Mouse (Mus musculus) limb, embryonic 14.5 days (tissue): ENCODE measurements around the gene Fen1. TPM values are rescaled to one million over a fixed set of nuclear protein-coding genes. Genes with fewer than 3 reads are reported as not detected.

Source experiments
- ATAC-seq: fragments of 200-750 bp; cut with Nextera tagmentation; 2 replicates; pipeline ENCODE4 v1.8.0; 2017; ENCODE audit warnings: low read depth, moderate number of reproducible peaks, moderate TSS enrichment; ENCODE audit not compliant: low FRiP score
- DNase-seq: peaks from one replicate; pipeline ENCODE4 v3.0.0-alpha.2; 2015; ENCODE audit warnings: low spot score
- H3K27ac ChIP-seq: fragments of 300-500 bp; sonication (generic); replicated peaks from 2 replicates; pipeline ENCODE4 v1.5.1; 2014; ENCODE audit warnings: low read depth, mild to moderate bottlenecking, low read length, moderate library complexity, mixed read lengths
- H3K27me3 ChIP-seq: fragments of 300-500 bp; sonication (generic); 2 replicates; pipeline ENCODE4 v1.6.1; 2014; ENCODE audit warnings: low read length, mixed read lengths; ENCODE audit not compliant: control insufficient read depth, insufficient read depth
- H3K36me3 ChIP-seq: fragments of 300-500 bp; sonication (generic); 2 replicates; pipeline ENCODE4 v1.6.1; 2014; ENCODE audit warnings: mild to moderate bottlenecking, low read length, moderate library complexity, mixed read lengths; ENCODE audit not compliant: control insufficient read depth, insufficient read depth
- H3K4me1 ChIP-seq: fragments of 300-500 bp; sonication (generic); 2 replicates; pipeline ENCODE4 v1.6.1; 2014; ENCODE audit warnings: antibody characterized with exemption, low read length, mixed read lengths; ENCODE audit not compliant: control insufficient read depth, insufficient read depth
- H3K4me2 ChIP-seq: fragments of 300-500 bp; sonication (generic); replicated peaks from 2 replicates; pipeline ENCODE4 v1.6.1; 2014; ENCODE audit warnings: low read depth, mild to moderate bottlenecking, low read length, moderate library complexity; ENCODE audit not compliant: severe bottlenecking
- H3K4me3 ChIP-seq: fragments of 300-500 bp; sonication (generic); replicated peaks from 2 replicates; pipeline ENCODE4 v1.5.1; 2014; ENCODE audit warnings: low read length
- H3K9ac ChIP-seq: fragments of 300-500 bp; sonication (generic); 2 replicates; pipeline ENCODE4 v1.6.1; 2014; ENCODE audit warnings: mild to moderate bottlenecking, low read depth, low read length, moderate library complexity; ENCODE audit not compliant: severe bottlenecking
- H3K9me3 ChIP-seq: fragments of 300-500 bp; sonication (generic); 2 replicates; pipeline ENCODE4 v1.6.1; 2016; ENCODE audit warnings: low read length; ENCODE audit not compliant: control insufficient read depth
- POLR2A ChIP-seq: fragments of 200-500 bp; IDR thresholded peaks from 2 replicates; pipeline ENCODE4 v1.8.0; 2012; ENCODE audit warnings: inconsistent platforms, mild to moderate bottlenecking, moderate library complexity, borderline replicate concordance; ENCODE audit not compliant: insufficient read depth, insufficient read length; ENCODE audit errors: extremely low read depth
- WGBS: fragments of 180-500 bp; shearing (Covaris S2); extraction: QIAGEN DNeasy Blood & Tissue Kit; methylation state at CpG from one replicate; pipeline ENCODE4 v1.1.7; 2014; 5-methylcytosine and 5-hydroxymethylcytosine counted together
- polyA plus RNA-seq, 2 experiments: library from polyadenylated mRNA; depleted of rRNA in 1 of 2; stranded (reverse) in 1 of 2; unstranded in 1 of 2; fragments of >200 nt; fragmentation: Nextera tagmentation in 1 of 2; extraction: Ambion mirVana in 1 of 2; gene quantifications; 2 replicates each; pipeline versions ENCODE4 v1.2.1 to v1.2.3; 2012 to 2014

The Fen1 gene
- polyA plus RNA-seq, 2 experiments, result 40.8 to 58.2 TPM

DNA sequence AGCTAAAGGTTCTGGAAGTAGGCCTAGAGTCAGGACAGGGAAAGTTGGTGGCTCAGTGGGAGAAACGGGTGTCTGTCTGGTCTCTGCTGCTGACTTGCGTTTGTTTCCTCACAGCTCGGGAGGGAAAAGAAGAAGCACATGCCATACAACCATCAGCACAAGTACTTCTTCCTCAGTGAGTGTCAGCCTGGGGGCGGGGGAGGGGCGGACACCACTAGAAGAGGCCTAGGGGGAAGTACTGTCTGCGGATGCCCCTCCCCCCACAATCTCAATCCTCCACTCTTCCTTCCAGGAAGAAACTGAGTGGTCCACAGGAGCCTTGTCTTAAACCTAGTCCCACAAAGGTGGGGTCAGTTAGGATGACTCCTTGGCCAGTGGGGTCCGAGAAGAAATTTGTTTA lies 12.6 kb downstream of the Fen1 start:
- Histone ChIP-seq H3K27me3 (no peaks in the 10 kb centered on the region), H3K27ac (no peak overlapping the region), H3K36me3 (peaks cover 96% of the 10 kb centered on the region), H3K4me3 (no peak overlapping the region), H3K9me3 (no peaks in the 10 kb centered on the region), H3K4me1 (no peaks in the 10 kb centered on the region), H3K4me2 (no peak overlapping the region), H3K9ac (no peak overlapping the region)
- TF ChIP-seq POLR2A, result no peak
- 80% methylated on average over 7 of the region's 7 CpGs for WGBS
- ATAC-seq (no peak), DNase-seq (no peak)

DNA sequence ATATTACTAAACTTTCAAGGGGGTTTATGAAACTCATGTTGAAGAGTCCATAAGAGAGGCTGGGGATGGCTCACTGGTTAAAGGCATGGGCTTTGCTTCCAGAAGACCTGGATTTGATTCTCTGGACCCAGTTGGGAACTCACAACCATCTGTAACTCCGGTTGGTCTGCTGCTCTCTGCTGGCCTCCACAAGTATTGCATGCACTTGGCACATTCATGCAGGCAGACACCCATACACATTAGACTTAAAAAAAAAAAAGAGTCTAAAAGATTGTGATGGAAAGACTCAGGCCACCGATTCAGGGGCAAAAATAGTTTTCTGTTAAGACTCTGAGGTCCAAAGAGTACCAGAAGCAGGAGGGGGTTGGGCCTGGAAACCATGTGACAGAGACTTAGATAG lies 13.2 kb downstream of the Fen1 start:
- peak; percentile 55 for DNase-seq
- no peak for ATAC-seq
- no peak overlapping the region for H3K9ac ChIP-seq
- WGBS, result 44% methylated on average over 2 of the region's 2 CpGs
- no peak for TF ChIP-seq POLR2A
- no peaks in the 10 kb centered on the region for H3K9me3 ChIP-seq
- H3K36me3 ChIP-seq, result peaks cover 95% of the 10 kb centered on the region
- H3K27ac ChIP-seq, result no peak overlapping the region
- H3K4me2 ChIP-seq, result no peak overlapping the region
- H3K27me3 ChIP-seq, result no peaks in the 10 kb centered on the region
- H3K4me1 ChIP-seq, result no peaks in the 10 kb centered on the region
- no peak overlapping the region for H3K4me3 ChIP-seq

DNA sequence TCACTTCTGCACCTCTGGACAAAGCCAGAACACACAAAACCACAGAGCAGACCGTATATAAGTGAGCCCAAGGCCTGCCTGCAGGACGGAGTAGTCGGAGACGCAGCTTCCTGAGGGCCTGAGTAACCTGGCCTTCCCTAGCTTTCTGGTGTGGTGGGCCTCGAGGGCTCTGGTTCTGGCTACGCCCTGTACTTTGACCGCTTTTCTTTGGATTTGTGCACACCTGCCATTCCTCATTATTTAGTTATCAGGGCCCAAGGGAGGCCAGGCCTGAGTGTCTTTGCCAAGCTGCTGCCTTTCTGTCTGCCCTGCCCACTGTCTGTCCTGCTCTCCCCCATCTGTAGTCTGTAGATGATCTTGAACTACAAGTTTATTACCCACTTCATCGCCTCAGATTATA lies 14.0 kb downstream of the Fen1 start:
- Histone ChIP-seq H3K27me3 (no peaks in the 10 kb centered on the region), H3K27ac (no peak overlapping the region), H3K4me2 (no peak overlapping the region), H3K9me3 (no peaks in the 10 kb centered on the region), H3K36me3 (peaks cover 89% of the 10 kb centered on the region), H3K4me3 (no peak overlapping the region), H3K9ac (no peak overlapping the region), H3K4me1 (no peaks in the 10 kb centered on the region)
- DNase-seq, result no peak
- no peak for ATAC-seq
- no peak for TF ChIP-seq POLR2A
- 91% methylated on average over 8 of the region's 8 CpGs for WGBS

DNA sequence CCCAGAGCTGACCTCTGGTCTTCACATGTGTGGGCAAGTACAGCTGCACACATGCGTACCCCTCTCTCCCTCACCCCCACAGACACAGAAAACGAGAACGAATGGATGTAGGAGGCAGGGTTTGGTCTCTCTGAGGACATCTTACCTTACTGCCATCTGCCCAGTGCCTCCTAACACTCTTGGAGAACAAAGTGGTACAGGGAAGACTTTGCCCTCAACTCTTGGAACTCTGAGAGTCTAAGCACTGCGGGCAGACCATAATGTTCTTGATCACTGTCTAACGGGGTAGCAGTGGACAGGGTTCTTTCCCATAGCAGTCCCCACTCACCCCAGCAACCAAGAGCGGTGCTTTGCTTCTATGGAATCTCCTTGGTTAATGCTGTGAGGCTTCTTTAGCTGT lies 14.9 kb downstream of the Fen1 start:
- H3K36me3 ChIP-seq, result peaks cover 80% of the 10 kb centered on the region
- ATAC-seq (no peak), DNase-seq (no peak)
- peaks cover 8% of the 10 kb centered on the region for H3K4me1 ChIP-seq
- H3K9me3 ChIP-seq, result no peaks in the 10 kb centered on the region
- no peak overlapping the region for H3K4me3 ChIP-seq
- no peak for TF ChIP-seq POLR2A
- 93% methylated on average over 6 of the region's 6 CpGs for WGBS
- H3K27ac ChIP-seq, result no peak overlapping the region
- no peaks in the 10 kb centered on the region for H3K27me3 ChIP-seq
- H3K4me2 ChIP-seq, result no peak overlapping the region
- H3K9ac ChIP-seq, result no peak overlapping the region

DNA sequence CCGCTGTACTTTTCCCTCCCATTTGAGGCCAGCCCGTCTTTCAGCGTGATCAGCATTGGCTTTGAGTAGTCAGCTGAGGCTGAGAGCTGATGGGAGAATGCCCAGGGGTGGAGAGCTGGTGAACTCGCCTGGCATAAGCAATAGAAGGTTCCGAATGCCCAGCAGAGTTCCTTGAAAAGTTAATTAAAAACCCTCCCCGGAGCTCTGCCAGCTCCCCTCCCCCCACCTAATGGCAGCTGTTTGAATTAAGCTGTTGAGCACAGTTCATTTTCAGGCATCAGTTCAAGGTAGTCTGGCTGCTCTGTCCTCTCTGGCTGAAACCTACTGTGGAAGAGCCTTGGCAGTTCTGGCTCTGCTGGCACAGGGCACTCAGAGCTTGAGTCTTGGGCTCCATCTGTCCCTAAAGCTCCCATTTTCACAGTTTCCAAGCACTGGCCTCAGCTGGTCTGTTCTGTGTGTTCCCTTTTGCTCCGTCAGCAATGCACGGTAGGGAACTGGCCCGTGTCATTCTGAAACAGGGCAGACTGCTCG lies 15.6 kb downstream of the Fen1 start:
- H3K36me3 ChIP-seq, result peaks cover 73% of the 10 kb centered on the region
- no peak overlapping the region for H3K27ac ChIP-seq
- peaks cover 10% of the 10 kb centered on the region for H3K4me1 ChIP-seq
- 51% methylated on average over 10 of the region's 10 CpGs for WGBS
- H3K4me2 ChIP-seq, result no peak overlapping the region
- H3K4me3 ChIP-seq, result no peak overlapping the region
- TF ChIP-seq POLR2A, result no peak
- ATAC-seq (no peak), DNase-seq (no peak)
- no peak overlapping the region for H3K9ac ChIP-seq
- H3K9me3 ChIP-seq, result no peaks in the 10 kb centered on the region
- no peaks in the 10 kb centered on the region for H3K27me3 ChIP-seq

DNA sequence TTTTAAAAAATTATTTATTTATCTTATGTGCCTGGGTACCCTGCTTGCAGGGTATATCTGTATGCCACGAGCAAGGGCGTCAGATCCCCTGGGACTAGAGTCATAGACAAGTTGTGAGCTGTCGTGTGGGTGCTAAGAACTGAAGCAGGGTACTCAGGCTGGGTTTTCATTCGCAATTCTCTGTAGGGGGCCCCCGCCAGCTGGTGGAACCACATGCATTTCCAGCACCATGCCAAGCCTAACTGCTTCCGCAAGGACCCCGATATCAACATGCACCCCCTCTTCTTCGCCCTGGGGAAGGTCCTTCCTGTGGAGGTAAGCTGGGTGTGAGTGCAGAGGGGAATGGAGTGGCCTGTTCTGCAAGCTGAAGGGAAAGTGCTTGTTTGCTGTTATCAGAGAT lies 17.4 kb downstream of the Fen1 start:
- TF ChIP-seq POLR2A, result no peak
- Histone ChIP-seq H3K9ac (no peak overlapping the region), H3K27ac (no peak overlapping the region)

More for the DNA sequence above, 17.4 kb downstream of the Fen1 start:
- H3K27me3 ChIP-seq, result no peaks in the 10 kb centered on the region
- DNase-seq (no peak), ATAC-seq (no peak)
- 92% methylated on average over 8 of the region's 8 CpGs for WGBS
- H3K36me3 ChIP-seq, result peaks cover 56% of the 10 kb centered on the region
- no peaks in the 10 kb centered on the region for H3K9me3 ChIP-seq
- H3K4me1 ChIP-seq, result peaks cover 10% of the 10 kb centered on the region
- no peak overlapping the region for H3K4me2 ChIP-seq
- no peak overlapping the region for H3K4me3 ChIP-seq
